Mouse (Mus musculus) forebrain, embryonic 16.5 days (tissue): ENCODE data around the gene Coro6. TPM values are rescaled to one million over a fixed set of nuclear protein-coding genes. Genes with fewer than 3 reads are reported as not detected.
A peak's percentile ranks its signal among the peaks of the same experiment; 100 is the strongest.

Experiments used
- ATAC-seq: fragments of 200-750 bp; cut with Nextera tagmentation; 2 replicates; pipeline ENCODE4 v1.8.0; 2017; ENCODE audit warnings: mild to moderate bottlenecking, moderate library complexity
- H3K27ac ChIP-seq: fragments of 300-500 bp; sonication (generic); 2 replicates; pipeline ENCODE4 v1.5.1; 2014; ENCODE audit warnings: low read length, control low read depth
- H3K27me3 ChIP-seq: fragments of 300-500 bp; sonication (generic); replicated peaks from 2 replicates; pipeline ENCODE4 v1.6.1; 2014; ENCODE audit warnings: low read length; ENCODE audit not compliant: control insufficient read depth, insufficient read depth
- H3K36me3 ChIP-seq: fragments of 300-500 bp; sonication (generic); 2 replicates; pipeline ENCODE4 v1.6.1; 2014; ENCODE audit not compliant: control insufficient read depth, insufficient read depth
- H3K4me1 ChIP-seq: fragments of 300-500 bp; sonication (generic); replicated peaks from 2 replicates; pipeline ENCODE4 v1.6.1; 2014; ENCODE audit warnings: low read length; ENCODE audit not compliant: control insufficient read depth, insufficient read depth
- H3K4me2 ChIP-seq: fragments of 300-500 bp; sonication (generic); 2 replicates; pipeline ENCODE4 v1.6.1; 2014; ENCODE audit warnings: mild to moderate bottlenecking, low read length, control low read depth
- H3K4me3 ChIP-seq: fragments of 300-500 bp; sonication (generic); replicated peaks from 2 replicates; pipeline ENCODE4 v1.5.1; 2014; ENCODE audit warnings: mild to moderate bottlenecking, low read length, control low read depth
- H3K9ac ChIP-seq: fragments of 300-500 bp; sonication (generic); replicated peaks from 2 replicates; pipeline ENCODE4 v1.6.1; 2014; ENCODE audit warnings: low read depth, low read length, control low read depth
- H3K9me3 ChIP-seq: fragments of 300-500 bp; sonication (generic); 2 replicates; pipeline ENCODE4 v1.6.1; 2016; ENCODE audit warnings: low read length; ENCODE audit not compliant: control insufficient read depth
- WGBS: fragments of 180-500 bp; shearing (Covaris S2); extraction: QIAGEN DNeasy Blood & Tissue Kit; methylation state at CpG from one replicate; pipeline ENCODE4 v1.1.7; 2014; 5-methylcytosine and 5-hydroxymethylcytosine counted together
- polyA plus RNA-seq: library from polyadenylated mRNA; unstranded; fragments of >200 nt; fragmentation: Nextera tagmentation; extraction: Ambion mirVana; gene quantifications from 2 replicates; pipeline ENCODE4 v1.2.1, GENCODE M21; 2015

Gene Coro6
- polyA plus RNA-seq, 1 experiment from 2014 or later = not detected

DNA sequence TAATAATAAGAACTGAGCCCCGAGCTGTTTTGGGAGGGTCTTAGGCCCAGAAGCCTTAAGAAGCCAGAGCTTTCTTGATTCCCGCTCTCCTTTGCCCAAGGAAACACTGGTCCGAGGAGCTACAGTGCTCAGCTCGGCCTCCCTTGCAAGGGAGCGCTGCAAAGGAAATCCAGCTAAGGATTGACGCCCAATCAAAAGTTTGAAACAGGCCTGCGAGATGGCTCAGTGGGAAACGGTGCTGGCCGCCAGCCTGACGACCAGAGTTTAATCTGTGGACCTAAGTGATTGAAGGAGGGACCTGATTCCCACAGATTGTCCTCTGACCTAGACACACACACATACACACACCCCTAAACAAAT, 51.6 kb downstream of the Coro6 start:
- Histone ChIP-seq H3K27ac (no peak overlapping the region), H3K36me3 (no peaks in the 10 kb centered on the region), H3K4me3 (peak overlapping the region; percentile 69), H3K4me1 (peaks cover 33% of the 10 kb centered on the region), H3K9me3 (no peaks in the 10 kb centered on the region), H3K9ac (no peak overlapping the region), H3K27me3 (peaks cover 6% of the 10 kb centered on the region; the same call in 1 of the 2 replicates), H3K4me2 (peak overlapping the region; percentile 94)
- 15% methylated on average over 10 of the region's 10 CpGs for WGBS
- ATAC-seq = no peak

DNA sequence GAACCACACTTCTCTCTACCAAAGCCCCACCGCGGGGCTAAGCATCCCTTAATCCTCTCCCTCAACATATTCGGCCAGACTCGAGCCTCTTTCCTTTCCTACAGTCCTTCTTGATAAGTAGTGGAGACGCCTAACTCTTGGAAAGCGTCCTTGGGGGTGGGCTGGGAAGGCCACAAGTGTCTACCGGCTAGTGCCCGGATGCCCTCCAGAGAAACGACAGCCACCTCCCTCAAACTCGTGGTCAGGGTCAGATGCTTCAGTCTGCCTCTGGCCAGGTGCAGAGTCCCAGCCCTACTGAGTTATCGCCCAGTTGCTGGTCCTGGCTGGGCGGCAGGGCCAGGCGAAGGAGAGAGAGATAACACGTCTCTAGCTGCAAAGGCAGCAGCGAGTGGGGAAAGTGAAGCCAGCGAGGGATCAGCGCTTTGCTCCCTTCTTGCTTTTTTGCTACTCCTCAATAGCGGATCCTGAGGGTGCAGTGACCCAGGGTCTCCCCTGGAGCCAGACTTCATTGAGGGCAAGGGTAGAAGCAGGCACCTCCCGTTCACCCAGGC, 52.1 kb downstream of the Coro6 start:
- H3K9ac ChIP-seq = peak overlapping the region; percentile 54
- peak overlapping the region; percentile 75 for H3K4me2 ChIP-seq
- peaks cover 6% of the 10 kb centered on the region; the same call in 1 of the 2 replicates for H3K27me3 ChIP-seq
- H3K4me1 ChIP-seq = peaks cover 33% of the 10 kb centered on the region
- WGBS = 10% methylated on average over 19 of the region's 19 CpGs
- no peak for ATAC-seq
- H3K9me3 ChIP-seq = no peaks in the 10 kb centered on the region
- peak overlapping the region; percentile 47 for H3K4me3 ChIP-seq
- H3K27ac ChIP-seq = no peak overlapping the region
- no peaks in the 10 kb centered on the region for H3K36me3 ChIP-seq

DNA sequence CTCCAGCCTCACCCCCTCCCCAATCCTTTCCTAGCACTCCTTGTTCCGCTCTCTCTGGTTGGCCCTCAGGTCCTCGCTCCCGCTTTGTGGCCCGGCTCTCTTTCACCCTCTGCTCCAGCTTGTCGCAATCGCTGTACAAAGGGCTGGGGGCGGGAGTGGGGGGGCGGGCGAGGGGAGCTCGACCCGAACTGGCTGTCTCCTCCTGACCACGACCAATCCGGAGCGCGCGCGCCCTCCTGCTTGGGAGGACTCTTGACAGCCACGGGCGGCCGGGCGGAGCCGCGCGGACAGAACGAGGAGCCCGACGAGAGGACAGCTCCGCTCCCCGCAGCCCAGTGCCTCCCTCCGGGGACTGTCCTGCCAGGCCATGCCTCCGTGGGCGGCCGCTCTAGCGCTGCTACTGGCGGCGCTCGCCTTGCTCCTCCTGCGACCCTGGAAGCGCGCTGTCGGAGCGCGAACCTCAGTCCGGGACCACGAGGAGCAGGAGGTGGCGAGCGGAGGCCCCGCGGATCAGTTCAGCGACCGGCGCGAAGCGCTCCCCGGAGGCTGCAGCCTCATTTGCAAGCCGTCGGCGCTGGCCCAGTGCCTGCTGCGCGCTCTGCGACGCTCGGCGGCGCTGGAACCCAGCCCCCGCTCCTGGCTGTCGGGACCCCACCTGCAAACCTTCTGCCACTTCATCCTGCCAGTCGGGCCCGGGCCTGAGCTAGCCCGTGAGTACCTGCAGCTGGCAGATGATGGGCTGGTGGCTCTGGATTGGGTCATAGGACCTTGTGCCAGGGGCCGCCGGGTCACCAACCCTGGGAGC, 52.8 kb downstream of the Coro6 start, which contains the start of gene Abhd15:
TSS of gene Abhd15 (plus strand) at position 290 of the 805 bp plus-strand sequence.
- peaks cover 6% of the 10 kb centered on the region; the same call in 1 of the 2 replicates for H3K27me3 ChIP-seq
- H3K4me3 ChIP-seq = peak within 1 kb of the TSS; percentile 47
- no peak within 1 kb of the TSS for H3K27ac ChIP-seq
- peak; percentile 54 for ATAC-seq
- WGBS = 0% methylated on average over 56 of the region's 72 CpGs
- H3K9ac ChIP-seq = peak within 1 kb of the TSS; percentile 54
- peak within 1 kb of the TSS; percentile 75 for H3K4me2 ChIP-seq
- H3K9me3 ChIP-seq = no peaks in the 10 kb centered on the region
- H3K4me1 ChIP-seq = peaks cover 33% of the 10 kb centered on the region
- H3K36me3 ChIP-seq = no peaks in the 10 kb centered on the region

- 0 out of 2 replicates have a peak, but pooled peaks have one; percentile 9 for ATAC-seq
- H3K4me3 ChIP-seq = peak within 1 kb of the TSS; percentile 47
- no peak within 1 kb of the TSS for H3K27ac ChIP-seq
- WGBS = 8% methylated on average over 39 of the region's 39 CpGs
- H3K9ac ChIP-seq = peak within 1 kb of the TSS; percentile 54
- peaks cover 6% of the 10 kb centered on the region; the same call in 1 of the 2 replicates for H3K27me3 ChIP-seq
- peaks cover 38% of the 10 kb centered on the region for H3K4me1 ChIP-seq
- peak within 1 kb of the TSS; percentile 75 for H3K4me2 ChIP-seq
- no peaks in the 10 kb centered on the region for H3K36me3 ChIP-seq
- no peaks in the 10 kb centered on the region for H3K9me3 ChIP-seq
Measured at GRCm38 (mm10) chr11:77515637-77516552, 53.7 kb downstream of the Coro6 start, which contains the start of gene Trp53i13. Trp53i13 (minus strand) TSS chr11:77515980.

- Histone ChIP-seq H3K27ac (no peak overlapping the region), H3K4me1 (peaks cover 38% of the 10 kb centered on the region), H3K9ac (no peak overlapping the region), H3K27me3 (peaks cover 6% of the 10 kb centered on the region; the same call in 1 of the 2 replicates), H3K36me3 (no peaks in the 10 kb centered on the region), H3K4me2 (no peak overlapping the region), H3K4me3 (no peak overlapping the region), H3K9me3 (no peaks in the 10 kb centered on the region)
- WGBS = 67% methylated on average over 5 of the region's 5 CpGs
- no peak for ATAC-seq
Measured at GRCm38 (mm10) chr11:77516553-77517425, 54.6 kb downstream of the Coro6 start.

GRCm38 (mm10) chr11:77518051-77518798, 56.0 kb downstream of the Coro6 start:
- no peaks in the 10 kb centered on the region for H3K9me3 ChIP-seq
- H3K27me3 ChIP-seq = peaks cover 6% of the 10 kb centered on the region; the same call in 1 of the 2 replicates
- H3K4me1 ChIP-seq = peaks cover 31% of the 10 kb centered on the region
- no peaks in the 10 kb centered on the region for H3K36me3 ChIP-seq
- no peak overlapping the region for H3K4me2 ChIP-seq
- no peak overlapping the region for H3K9ac ChIP-seq
- no peak overlapping the region for H3K27ac ChIP-seq
- no peak for ATAC-seq
- 85% methylated on average over 27 of the region's 27 CpGs for WGBS
- H3K4me3 ChIP-seq = no peak overlapping the region

GRCm38 (mm10) chr11:77519043-77519442, 56.8 kb downstream of the Coro6 start, which contains the start of gene Gm10392:
Gm10392 (minus strand) TSS chr11:77519198.
- H3K4me3 ChIP-seq = no peak within 1 kb of the TSS
- WGBS = 71% methylated on average over 5 of the region's 5 CpGs

More at GRCm38 (mm10) chr11:77519043-77519442, 56.8 kb downstream of the Coro6 start, which contains the start of gene Gm10392:
- Histone ChIP-seq H3K9ac (no peak within 1 kb of the TSS), H3K9me3 (no peaks in the 10 kb centered on the region), H3K36me3 (no peaks in the 10 kb centered on the region), H3K27me3 (peaks cover 6% of the 10 kb centered on the region; the same call in 1 of the 2 replicates), H3K4me2 (no peak within 1 kb of the TSS), H3K4me1 (peaks cover 23% of the 10 kb centered on the region), H3K27ac (no peak within 1 kb of the TSS)
- ATAC-seq = no peak
